Mouse (Mus musculus) urinary bladder, postnatal 10 days (tissue): ENCODE results near the gene Tnf.

Experiments used
- DNase-seq: peaks from one replicate; pipeline ENCODE4 v3.0.0; 2022; ENCODE audit warnings: low spot score

The Tnf gene

GRCm38 (mm10) chr17:35172445-35173234 lies 29.2 kb downstream of the Tnf start:
- no peak for DNase-seq

- DNase-seq = no peak
Measured at GRCm38 (mm10) chr17:35168541-35169207, 33.1 kb downstream of the Tnf start.

DNA sequence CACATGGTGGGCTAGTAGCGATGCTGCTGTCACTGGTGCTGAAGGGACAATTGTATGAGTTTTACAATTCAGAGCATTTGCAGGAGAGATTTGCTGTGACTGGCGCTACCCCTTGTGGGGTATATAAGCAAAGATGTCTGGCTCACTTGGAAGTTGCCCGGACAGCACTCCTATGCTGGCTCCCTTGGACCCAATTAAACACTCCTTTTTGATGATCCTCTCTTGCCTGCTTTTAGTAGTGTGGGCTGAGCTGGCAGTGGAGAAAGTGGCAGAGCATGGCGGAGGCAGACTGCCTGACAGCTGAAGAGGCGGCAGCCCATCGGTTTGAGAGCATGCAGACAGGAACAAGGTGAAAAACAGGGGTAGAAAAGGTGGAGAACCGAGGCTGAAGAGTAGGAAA lies 34.0 kb downstream of the Tnf start:
- DNase-seq = no peak

- DNase-seq = no peak
Measured at GRCm38 (mm10) chr17:35166352-35167035, 35.3 kb downstream of the Tnf start.

GRCm38 (mm10) chr17:35165451-35166155 lies 36.2 kb downstream of the Tnf start:
- no peak for DNase-seq

DNA sequence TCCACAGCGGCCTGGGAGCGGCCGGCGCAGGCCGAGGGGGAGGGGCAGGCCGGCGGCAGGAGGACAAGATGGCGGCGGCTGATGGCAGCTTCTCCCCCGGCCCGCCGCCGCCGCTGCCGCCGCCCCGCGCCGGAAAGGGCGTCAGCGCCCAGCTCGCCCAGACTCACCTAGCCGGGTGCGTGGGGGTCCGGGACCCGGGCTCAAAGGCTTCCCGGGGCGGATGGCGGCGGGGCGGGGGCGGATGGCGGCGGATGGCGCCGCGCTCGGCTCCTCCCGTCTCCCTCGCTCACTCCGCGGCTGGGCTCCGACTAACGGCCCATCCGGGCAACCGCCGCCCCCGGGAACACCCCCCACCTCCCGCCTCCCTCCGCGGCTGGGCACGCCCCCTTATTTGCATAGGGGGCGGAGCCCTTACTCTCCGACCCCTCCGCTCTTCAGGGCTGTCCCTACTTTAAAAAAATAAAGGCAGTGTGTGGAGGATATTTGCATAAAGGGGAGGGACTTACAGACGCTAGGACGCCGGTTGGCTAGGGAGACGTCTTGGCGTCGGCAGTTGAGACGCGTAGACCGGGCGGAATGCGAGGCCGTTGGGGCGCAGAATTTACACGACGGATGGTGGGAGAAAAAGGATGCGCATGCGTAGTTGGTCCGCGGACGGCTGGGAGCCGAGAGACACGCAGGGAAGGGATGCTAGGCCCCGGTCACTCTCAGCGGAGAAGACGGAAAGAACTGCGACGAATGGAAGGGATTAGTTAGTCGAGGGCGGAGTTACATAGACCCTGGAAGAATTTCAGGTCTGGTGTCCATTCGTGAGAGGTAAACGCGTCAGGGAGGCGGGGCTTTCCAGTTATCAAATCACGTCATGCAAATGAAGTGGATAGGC lies 37.0 kb downstream of the Tnf start, which contains the start of gene Prrc2a:
Gene Prrc2a, minus strand, starts transcription at position 330 of the 883 bp plus-strand sequence.
- DNase-seq = peak; percentile 97

DNA sequence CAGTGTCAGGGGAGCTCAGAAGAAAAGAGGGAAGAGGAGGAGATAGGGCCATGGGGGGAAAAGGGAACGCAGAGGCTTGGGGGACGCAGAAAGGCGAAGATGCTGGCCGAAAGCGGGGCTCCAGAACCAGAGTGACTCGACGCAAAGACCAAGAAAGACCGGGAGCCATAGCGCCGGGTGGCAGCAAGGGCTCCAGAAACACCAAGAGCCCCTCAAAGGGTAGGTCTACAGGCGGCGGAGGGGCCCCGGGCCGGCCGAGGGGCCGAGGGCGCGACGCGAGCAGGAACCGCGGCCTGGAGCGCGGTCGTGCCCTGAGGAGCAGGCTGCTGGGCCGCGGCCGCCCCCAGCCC lies 37.6 kb downstream of the Tnf start:
- DNase-seq = no peak

DNA sequence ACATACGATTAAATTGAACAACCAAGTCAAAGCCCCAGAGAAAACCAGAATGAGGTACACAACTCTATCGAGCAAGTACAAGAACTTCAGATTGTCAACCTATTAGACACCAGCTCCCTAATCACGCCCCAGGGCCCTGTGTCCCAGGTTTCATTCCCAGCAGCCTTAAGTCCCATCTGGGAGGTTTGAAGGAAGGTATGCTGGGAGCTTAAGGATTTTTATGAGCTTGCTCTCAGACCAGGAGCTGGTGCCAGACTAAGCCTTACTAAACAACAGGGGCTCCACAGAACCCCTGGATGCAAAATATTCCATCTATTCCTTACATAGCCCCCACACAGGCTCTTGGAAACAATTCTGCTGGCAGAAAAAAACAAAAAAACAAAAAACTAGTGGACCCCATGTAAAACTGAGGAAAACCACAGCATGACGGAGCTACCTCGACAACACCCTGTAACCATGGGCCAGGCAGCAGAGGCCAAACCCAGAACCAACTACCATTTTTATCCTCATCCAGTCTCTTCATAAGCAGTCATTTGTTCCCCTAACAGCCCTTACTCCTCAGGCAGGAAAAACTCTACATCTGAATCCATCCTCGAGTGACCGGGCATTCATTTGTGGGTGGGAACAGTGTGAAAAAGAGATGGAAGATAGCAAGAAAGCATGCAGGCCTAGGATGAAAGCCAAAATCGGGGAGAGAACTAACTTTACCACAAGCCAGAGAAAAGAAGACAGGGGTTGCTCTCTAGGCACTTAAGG lies 38.3 kb downstream of the Tnf start:
- no peak for DNase-seq

DNA sequence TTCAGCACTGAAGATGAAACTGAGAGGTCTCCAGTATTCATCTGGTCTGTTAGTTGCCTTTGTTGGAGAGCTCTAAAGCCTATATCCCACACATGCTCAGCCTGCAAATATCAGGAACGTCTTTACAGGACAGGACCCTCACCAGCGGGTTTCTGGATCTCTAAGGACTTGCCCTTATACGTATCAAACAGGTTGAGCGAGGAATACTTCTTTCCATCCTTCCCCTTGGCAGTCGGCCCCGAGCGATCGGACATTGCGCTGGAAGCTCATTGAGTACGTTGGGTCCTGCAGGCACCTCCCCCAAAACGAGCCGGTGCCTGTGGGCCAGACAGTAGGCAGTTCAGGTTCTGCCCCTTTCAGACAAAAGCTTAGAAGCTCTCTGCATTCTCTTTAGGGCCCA lies 39.1 kb downstream of the Tnf start:
- DNase-seq = no peak

- no peak for DNase-seq
Measured at GRCm38 (mm10) chr17:35162121-35162520, 39.7 kb downstream of the Tnf start.

GRCm38 (mm10) chr17:35161421-35161820 lies 40.4 kb downstream of the Tnf start:
- no peak for DNase-seq

DNA sequence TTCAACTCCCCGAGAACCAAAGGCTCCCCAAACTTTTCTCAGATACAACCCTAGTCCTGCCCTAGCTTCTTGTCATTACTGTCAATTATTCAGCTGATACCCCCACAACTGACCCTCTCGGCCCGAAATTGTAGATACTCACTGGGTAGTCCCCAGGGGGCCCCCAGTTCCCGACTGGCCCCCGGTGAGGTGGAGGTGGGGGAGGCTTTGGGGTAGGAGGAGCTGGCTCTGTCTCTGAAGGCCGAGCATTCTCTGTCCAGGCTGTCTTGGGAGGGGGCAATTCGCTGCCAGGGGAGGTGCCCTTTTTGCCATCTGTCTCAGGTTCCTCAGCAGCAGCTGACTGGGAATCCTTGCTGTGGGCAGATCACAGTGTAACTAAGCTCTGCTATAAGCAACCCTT lies 42.2 kb downstream of the Tnf start:
- no peak for DNase-seq

DNA sequence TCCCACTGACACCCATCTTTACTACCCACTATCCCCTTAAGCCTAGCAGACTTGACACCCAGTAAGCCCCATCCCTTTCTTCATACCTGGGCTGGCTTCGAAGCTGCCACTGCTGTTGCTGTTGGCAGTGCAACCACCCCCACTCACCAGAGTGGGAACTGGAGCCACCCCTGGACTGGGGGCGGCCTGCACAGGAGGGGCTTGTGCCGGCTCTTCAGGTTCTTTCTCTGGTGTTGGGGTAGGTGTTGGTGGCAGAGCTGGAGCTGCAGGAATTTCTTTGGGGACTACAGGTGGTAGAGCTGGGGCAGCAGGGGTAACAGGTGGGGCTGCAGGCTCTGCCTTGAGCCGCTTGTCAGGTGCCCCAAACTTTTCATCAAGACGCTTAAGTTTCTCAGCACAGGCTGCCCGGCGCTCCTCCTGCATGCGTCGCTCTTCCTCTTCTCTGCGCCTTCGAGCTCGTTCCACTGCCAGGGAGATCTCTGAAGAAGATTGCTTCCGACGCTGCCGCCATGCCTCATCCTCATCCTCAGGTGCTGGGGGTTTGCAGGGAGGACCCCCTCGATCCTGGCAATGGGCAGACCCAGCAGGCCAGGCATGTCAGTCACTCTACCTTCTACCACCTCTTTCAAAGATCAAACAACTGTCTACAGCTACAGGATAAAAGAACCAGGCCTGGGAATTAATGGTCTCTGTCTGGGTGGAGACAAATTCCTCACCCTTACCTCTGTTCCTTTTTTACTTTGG lies 42.8 kb downstream of the Tnf start:
- no peak for DNase-seq

DNA sequence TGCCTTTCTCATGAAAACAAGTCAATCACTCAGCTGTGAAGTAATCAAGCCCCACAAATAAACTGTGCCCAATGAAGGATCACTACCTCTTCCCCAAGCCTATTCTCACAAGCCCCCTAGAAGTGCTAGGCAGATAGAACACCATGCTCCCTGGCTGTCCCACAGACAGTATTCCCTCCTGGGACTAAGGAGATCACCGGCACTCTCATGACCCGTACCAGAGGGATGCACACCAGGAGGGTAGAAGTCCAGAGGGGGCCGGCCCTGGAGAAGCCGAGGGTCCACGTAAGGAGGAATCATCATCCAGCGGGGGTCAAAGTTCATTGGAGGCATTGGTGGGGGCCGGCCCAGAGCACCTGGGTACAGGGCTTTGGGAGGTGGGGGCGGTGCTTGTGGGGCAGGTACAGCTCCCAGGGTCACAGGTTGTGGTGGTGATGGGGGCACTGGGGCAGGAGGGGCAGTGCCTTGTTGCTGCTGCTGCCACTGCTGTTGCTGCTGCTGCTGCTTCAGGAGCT lies 44.1 kb downstream of the Tnf start:
- no peak for DNase-seq

DNA sequence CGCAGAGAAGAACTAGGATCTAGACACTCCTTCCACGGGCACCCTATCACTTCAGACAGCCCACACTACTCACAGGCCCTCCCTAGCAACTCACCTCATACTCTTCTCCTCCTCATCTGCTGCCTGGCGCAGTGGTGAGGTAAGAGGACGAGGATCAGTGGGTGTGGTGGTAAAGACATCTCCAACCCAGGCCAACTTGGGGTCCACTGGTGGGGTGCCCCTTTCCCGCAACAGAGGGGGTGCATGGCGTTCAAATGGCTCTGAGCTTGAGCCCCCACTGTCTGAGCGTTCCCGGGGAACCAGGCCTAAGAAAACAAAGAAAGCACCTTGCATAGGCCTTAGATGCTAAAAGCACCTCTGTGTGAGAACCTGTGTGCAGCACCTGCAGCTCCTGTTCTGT lies 44.6 kb downstream of the Tnf start:
- DNase-seq = no peak

GRCm38 (mm10) chr17:35156461-35157200 lies 45.2 kb downstream of the Tnf start:
- DNase-seq = no peak

DNA sequence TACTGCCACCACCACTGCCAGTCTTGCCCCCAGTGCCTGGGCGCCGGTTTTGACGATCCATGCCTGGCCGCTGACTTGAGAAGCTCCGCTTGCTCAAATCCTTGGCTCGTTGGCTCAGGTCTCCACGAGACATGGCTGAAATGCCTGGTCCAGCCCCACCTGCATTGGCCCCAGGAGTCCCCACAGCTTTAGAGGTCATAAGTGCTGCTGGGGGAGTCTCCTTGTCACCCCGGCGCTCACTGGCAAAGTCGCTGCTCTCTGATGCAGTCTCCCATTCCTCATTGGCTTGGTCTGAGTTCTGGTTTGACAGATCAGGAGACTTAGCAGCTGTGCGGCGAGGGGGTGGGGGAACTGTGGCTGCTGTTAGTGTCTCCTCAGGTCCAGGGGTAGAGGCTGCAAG lies 46.4 kb downstream of the Tnf start:
- no peak for DNase-seq

DNA sequence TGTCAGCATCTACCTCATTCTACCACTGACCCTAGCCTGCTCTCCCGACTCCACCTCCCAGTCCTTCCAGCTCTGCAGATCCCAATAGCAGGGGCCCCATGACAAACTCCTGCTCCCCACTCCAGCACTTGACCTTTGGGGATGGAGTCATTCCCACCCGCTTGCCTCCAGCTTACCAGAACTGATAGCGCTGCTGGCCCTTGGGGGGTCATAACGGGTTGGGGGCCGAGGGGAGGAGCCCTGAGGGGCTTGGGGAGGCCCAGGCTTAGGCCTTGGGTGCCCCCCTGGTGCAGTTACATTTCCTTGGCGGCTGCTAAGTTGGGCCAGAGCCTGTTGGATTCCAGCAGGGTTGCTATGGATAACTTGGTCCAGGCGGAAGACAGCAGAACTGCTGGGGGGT lies 47.2 kb downstream of the Tnf start:
- no peak for DNase-seq

DNA sequence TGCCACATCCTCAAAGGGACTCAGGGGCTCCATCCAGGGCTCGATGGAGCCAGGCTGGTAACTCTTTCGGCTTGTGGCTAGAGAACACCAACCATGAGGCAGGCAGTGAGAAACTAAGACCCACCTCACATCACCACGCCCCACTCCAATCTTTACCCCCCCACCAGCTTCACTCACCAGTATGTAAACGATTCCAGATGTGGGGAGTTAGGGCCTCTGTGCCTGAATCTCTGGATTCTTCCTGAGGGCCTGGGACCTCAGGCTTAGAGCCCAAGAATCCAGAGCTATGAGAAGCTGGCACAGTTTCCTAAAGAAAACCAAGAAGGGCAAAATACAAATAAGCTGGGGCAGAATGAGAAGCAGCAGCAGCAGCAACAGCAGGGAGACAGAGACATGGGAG lies 47.9 kb downstream of the Tnf start:
- DNase-seq = no peak
